Mouse (Mus musculus): ENCODE results near the gene Cacna2d1. TPM values are rescaled to one million over a fixed set of nuclear protein-coding genes. Genes with fewer than 3 reads are reported as not detected.

Gene Cacna2d1
- polyA plus RNA-seq, 3 experiments from 2014 or later, result not detected

Other genes starting within 250 kb of the Cacna2d1 start
- gene Speer4c, start 220.4 kb upstream of the Cacna2d1 start, polyA plus RNA-seq (2017; shearing (Covaris generic)), result not detected